Mouse (Mus musculus): Measurements from ENCODE around the gene Cst9.

DNA sequence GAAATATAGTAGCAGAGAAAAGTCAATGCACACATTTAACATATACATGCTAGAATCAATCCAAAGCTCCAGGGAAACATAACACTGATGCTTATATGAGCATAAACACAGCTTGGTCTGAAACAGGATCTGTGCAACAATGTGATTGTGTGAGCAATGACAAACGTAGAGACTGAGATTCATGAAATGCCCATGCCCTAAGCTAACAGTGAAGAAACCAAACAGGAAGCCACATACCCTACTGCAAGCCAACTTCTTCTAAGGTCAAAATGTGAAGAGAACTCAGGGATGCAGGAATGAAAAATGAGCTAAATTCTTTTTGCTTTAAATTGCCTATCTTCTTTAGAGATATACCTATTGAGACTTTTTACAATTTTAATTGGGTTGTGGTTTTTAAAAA is 34.0 kb downstream of the Cst9 start:
- TF ChIP-seq CTCF (IDR thresholded peaks at IDR 0.05; ENCODE audit: low read depth) (no peak), EP300 (IDR thresholded peaks at IDR 0.05; ENCODE audit: low read depth) (no peak)

All from heart, postnatal 0 days (tissue).